Mouse (Mus musculus) inflammation-experienced regulatory T-cells, adult 6 months (primary cell): ENCODE measurements around the gene Crtam. TPM values are rescaled to one million over a fixed set of nuclear protein-coding genes. Genes with fewer than 3 reads are reported as not detected.

Experiments used
- ATAC-seq: one replicate; pipeline ENCODE4 v1.8.0; 2017
- polyA plus RNA-seq, 3 experiments: library from polyadenylated mRNA; unstranded; fragments of 100-300 nt; shearing (Covaris generic); gene quantifications; one replicate each; pipeline ENCODE4 v1.2.1; 2017

The Crtam gene
- 10 to 100 TPM in 1 of 3 experiments, 1 to 10 TPM in 2; 2.8 to 21.3 (median 3.2) TPM for polyA plus RNA-seq

DNA sequence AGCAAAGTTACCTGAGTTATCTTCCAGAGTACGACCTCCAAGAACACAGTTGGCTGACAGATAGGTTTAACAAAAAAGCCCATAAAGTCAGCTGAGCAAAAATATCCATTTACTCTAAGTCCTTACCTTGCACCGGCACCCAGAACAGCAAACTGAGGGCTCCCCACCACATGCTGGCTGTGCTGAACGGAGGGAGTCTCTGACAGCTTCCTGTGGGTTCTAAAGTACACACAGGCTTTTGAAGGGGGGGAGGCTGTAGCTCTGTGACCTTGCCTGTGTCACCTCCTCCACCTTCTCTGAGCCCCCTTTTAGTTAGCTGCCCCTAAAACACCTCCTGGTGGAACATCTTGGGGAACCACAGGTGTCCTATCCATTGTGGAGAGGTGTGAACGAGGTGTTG, at the start of gene Crtam:
Gene Crtam (minus strand): TSS at position 214 of the 400 bp plus-strand sequence.
- no peak for ATAC-seq

GRCm38 (mm10) chr9:41054166-41054565, 49.7 kb upstream of the Crtam start:
- ATAC-seq = no peak

DNA sequence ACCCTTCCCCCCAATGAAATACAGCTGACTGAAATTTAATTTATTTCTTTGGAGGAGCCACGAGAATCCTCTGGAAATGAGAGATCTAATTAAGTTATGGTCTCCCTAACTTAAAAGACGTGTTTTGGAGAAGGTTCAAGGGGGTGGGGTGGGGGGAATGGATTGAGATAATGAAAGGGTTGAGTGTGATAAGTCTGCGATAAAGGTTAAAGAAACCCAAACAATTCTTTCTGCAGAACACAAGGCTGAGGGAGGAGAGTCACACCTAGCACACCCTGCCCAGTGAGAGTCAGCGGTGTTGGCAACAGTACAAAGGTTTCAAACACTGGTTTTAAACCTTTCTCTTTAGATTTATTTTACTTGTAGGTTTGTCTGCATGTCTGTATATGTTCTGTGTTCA, 49.0 kb upstream of the Crtam start:
- ATAC-seq = no peak

DNA sequence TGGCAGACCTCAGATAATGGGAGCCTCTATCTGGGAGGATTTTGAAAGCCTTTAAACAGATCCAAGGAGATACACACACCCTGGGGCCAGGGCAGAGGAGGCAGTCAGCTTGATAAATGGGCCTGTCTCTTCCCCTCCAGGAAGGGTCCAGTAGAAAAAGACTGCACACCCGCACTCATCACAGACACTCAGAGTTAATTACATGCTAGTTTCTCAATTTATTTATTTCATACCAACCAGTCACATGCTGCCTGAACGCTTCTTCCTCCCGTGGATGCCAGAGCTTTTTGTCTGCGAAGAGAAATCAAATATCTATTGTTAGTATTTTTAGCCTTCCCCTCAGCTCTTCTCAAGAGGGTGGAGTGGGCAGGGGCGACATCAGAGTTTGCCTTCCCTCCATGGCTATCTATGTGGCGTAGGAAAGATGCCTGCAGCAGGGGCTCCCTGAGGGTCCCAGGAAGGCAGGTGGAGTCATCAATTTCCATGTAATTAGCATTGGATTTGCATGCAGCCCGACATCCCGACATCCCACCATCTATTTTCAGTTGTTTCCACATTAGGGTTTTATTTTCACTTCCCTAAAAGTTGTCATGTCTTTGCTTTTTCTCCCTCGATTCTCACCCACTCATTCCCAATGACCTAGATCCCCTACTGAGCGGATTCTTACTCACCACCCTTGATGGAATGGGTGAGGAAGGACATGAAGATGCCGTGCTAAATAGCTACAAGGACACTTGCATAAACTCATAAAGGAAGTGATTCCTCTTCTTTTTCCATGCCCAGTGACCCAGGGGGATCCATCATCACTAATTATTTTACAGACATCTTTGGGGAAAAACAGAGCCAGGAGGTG, 46.9 kb upstream of the Crtam start:
- no peak for ATAC-seq

GRCm38 (mm10) chr9:41050331-41051079, 46.1 kb upstream of the Crtam start:
- no peak for ATAC-seq

DNA sequence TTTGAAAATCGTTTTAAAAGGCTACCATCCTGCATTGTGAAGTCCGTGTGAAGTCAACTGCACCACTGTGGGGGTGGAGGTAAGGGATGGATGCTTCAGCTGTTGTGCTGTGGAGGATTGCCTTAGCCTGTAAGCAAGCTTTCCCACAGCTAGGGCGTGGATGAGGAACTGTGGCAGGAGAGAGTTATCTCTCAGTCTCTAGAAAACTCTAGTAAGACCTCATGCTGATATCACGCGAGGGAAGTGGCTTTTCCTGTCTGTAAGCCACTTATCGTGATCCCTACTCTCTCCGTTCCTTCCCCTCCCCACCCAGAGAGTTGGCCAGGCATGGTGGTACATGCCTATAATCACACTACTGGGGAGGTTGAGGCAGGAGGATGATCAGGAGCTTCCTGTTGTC, 44.9 kb upstream of the Crtam start:
- ATAC-seq = no peak

- ATAC-seq = no peak
These were observed 44.4 kb upstream of the Crtam start for GRCm38 (mm10) chr9:41048820-41049219.

DNA sequence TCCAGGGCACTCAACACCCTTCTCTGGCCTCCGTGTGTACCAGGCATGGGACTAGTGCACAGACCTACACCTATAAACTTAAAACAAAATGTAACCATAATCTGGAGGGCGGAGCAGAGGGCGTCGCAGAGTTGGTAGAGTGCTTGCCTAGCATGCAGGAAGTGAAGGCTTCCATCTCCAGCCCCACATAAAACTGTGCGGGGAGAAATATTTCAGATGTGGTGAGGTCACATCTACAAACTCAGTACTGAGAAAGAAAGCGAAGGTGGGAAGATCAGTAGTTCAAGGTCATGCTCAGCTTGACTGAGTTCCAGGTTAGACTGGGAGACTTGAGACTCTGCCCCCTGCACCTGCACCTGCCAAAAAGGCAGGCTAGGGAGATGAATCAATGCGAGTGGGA, 43.8 kb upstream of the Crtam start:
- ATAC-seq = peak; percentile 54

DNA sequence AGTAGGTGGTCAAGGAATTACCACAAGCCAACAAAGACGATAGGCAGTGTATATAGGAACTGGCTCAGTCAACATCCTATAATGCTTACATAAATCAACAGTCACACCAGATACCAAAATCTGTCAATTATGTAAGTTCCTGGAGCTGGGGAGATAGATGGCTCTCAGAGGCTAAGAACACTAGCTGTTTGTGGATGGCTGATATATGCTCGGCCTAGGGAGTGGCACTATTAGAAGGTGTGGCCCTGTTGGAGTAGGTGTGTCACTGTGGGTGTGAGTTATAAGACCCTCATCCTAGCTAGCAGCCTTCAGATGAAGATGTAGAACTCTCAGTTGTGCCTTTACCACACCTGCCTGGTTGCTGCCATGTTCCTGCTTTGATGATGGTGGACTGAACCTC, 43.2 kb upstream of the Crtam start:
- ATAC-seq = no peak

- ATAC-seq = peak; percentile 52
These were observed 40.2 kb upstream of the Crtam start for GRCm38 (mm10) chr9:41044626-41045025.

DNA sequence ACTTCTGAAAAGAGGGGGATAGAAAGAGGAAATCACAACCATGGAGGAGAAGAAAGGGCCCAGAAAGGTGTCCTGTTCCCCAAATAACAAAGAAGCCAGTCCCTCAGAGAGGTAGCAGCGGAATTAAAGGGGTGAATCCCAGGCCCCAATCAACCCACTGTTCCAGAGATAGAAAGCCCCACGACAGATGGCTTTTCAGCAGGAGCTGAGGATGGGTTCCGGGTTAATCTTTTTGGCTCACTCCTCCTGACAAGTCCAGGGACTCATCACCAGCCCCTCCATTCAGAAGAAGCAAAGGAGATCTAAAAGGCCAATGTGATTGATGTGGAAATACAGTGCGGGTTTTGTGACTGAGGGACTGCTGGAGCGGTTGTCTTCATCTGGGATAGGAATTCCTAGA, 39.2 kb upstream of the Crtam start:
- ATAC-seq = no peak

- no peak for ATAC-seq
These were observed 37.0 kb upstream of the Crtam start for GRCm38 (mm10) chr9:41041404-41041803.

GRCm38 (mm10) chr9:41038150-41038664, 33.8 kb upstream of the Crtam start:
- no peak for ATAC-seq

DNA sequence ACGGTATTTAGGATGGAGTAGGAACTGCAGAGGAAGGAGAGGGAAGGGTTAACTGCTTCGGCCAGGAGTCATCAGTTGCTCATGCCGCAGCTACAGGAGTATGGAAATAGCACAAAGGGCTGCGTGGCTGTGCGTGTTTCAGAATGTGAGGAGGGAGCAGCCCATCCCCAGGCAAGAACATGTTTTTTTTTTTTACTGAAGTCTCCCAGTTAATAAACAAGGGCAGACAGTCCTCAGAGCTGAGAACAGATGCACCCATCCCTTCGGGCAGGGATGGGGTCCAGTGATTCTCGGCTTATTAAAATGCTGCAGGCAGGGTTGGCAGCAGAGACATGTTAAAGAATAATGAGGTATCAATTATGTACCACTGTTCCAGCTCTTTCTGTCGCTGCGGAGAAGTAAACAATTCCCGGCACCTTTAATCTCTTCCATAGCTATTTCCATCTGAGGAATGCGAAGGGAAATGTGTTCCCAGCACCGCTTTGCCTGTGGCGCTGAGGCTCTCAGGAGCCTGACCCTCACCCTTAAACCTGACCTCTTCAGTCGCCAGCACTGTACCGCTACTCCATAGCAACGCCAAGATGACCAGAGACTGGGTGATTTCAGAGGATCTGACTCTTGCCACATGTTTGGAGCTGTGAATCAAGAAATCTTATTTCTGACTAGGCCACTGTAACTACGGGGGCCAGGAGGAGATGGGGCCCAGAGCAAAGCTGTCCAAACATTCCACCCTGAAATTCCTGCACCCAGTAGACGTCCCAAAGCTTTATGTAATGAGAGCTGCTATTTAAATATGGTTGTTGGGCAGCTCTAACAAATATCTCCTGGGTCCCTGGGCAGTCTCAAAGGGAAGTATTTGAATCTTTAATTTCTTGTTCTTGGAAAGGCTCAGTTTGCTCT, 27.4 kb upstream of the Crtam start:
- ATAC-seq = no peak

- no peak for ATAC-seq
These were observed 25.4 kb upstream of the Crtam start for GRCm38 (mm10) chr9:41029827-41030226.

GRCm38 (mm10) chr9:41028470-41028869, 24.0 kb upstream of the Crtam start:
- no peak for ATAC-seq

DNA sequence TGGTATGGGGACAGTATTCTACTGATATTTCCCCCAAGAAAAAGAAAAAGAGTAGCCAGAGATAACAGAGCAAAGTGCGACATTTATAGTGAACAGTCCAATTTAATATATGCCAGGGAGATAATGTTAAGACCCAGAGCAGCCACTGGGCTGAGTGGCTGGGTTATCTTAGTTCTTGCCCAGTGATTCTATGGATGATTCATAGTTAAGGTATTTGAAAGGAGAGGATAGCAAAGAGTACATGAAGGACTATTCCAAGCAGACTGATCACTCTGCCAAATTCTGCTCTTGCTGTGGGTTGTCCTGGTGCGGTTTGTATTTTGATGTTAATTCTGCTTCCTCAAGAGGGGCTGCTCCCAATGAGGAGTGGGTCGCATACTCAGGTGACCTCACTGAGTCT, 17.3 kb upstream of the Crtam start:
- no peak for ATAC-seq

DNA sequence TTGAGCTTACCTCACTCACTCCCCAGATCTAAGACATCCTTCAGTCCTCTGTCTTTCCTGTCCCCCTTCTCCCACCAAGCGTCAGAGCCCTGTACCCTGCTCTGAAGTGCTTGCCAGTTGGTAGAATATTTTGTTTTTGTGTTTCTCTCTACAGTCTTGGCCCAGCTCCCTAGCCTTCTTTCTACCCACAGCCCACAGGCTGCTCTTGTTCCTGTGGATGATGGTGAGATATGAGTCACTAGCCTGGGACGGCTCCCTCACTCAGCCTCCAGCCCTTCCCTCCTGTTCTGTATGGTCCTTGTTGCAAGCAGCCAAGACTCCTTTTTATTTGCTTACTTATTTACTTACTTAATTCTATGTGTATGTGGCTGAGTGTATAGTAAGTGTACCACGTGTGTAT, 16.1 kb upstream of the Crtam start:
- no peak for ATAC-seq

- ATAC-seq = no peak
These were observed 10.1 kb upstream of the Crtam start for GRCm38 (mm10) chr9:41014512-41014911.

GRCm38 (mm10) chr9:41012456-41012855, 8.0 kb upstream of the Crtam start:
- ATAC-seq = no peak

DNA sequence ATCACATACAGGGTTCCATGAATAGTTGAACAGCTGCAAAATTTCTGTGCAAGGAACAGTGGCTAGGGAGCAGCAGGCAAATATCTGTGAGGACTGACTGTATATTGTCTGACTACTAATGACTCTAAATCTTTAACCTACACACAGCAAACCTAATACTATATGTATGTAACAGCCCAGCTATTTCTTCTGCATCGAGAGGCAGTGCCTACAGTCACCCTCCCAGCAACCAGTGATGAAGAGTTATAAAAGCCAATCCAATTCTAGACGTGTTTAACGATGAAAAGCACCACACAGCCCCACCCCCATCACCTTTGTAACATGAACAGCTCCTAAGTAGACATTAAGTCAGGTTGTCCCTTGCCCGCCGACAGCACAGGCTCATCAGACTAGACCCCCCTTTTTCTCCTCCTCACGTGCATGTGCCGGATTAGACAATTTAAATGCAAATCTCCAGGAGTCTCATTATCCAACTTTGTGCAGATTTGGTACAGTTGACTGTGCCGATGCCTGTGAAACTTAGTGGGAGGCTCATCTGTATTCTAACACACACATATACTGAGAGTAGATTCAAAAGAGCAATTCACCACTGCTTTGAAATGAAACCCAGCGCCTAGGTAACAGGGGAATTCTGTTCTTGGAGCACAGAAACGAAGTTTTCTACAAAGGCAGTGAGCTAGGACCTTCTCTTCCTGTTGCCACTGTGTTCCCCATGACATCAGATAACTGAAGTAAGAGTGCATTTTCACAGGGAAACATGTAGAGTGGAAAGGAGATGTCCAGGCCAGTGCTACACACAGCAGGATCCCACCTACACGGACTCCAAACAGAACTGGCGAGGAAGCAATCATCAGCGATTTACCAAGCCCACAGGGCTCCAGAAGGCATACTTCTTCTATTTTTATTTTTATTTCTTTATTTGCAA, 7.3 kb upstream of the Crtam start:
- ATAC-seq = no peak

DNA sequence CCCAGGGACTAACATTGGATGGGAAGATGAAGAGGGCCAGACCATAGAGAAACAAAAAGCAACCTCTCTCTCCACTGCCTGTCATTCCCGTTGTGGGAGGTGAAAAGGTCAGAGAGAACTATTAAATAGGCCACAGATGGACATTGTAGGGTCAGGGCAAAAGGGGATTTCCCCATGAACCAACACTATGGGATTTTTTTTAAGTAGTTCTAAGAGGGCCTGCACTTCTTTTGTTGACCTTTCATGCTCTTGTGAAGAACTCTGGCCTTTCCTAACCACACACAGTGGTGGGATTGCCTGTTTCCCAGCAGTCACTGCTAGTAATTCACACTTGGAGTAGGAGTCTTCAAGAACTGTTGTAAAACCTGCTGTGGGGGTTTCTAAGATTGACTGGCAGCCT, 3.4 kb upstream of the Crtam start:
- no peak for ATAC-seq
